8 mouse cellular contexts compared by ENCODE assay signal in the genomic region with DNA sequence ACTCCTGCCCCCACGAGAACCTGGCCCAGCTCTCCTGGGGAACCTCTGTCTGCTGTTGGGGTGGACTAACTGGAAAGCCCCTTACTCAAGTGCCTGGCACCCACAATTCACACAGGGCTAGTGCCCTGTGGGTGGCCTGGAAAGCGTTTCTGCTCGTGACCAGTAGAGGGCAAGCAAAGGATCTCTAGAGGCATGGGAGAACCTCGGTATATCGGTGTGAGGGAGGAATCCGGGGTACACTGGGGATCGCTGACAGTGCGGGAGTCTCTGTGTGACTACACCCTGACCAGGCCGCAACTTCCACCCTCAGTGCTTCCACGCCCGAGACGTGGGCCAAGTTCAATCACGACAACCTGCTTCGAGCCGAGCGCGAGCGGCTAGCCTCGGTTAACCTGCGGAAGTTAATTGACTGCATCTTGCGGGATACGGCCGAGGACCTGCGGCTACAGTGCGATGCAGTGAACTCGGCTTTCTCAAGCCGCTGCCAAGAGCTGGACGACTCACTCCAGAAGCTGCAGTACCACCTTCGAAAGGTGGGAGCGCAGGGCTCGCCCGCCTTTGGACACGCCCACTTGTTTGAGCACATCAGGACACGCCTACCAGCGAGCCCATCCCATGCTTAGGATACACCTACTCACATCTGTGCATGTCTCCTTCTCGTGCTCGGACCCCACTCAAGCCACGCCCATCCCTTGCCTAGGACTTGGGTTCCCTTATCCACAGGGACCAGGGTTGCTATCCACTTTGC. TPM values are rescaled to one million over a fixed set of nuclear protein-coding genes. Genes with fewer than 3 reads are reported as not detected.
DNase-seq lines count a peak whose midpoint lies in the region; ATAC-seq lines count a peak whose summit lies in the region.

No protein-coding gene starts in this region.

- no peak overlapping the region for H3K27ac ChIP-seq in heart, embryonic 10.5 days
- H3K27ac ChIP-seq in kidney, embryonic 14.5 days (ENCODE audit: low read depth, low read length) = no peak overlapping the region
- no peak overlapping the region for H3K27ac ChIP-seq in liver, embryonic 11.5 days (ENCODE audit: low read depth, low read length)
- no peak overlapping the region for H3K27ac ChIP-seq in stomach, embryonic 15.5 days

- ATAC-seq in kidney, embryonic 14.5 days (ENCODE audit: low FRiP score, low TSS enrichment) = peak; percentile 79
- ATAC-seq in liver, embryonic 11.5 days (replicated peaks; ENCODE audit: low FRiP score) = peak; percentile 59
- ATAC-seq in monocyte, adult 5-6 weeks (replicated peaks; ENCODE audit: insufficient number of reproducible peaks, low FRiP score, low TSS enrichment, poor library complexity, severe bottlenecking) = peak; percentile 79
- peak; percentile 66 for ATAC-seq in stomach, embryonic 15.5 days (ENCODE audit: insufficient read depth, low FRiP score, low read depth)

- peak; percentile 12 for DNase-seq in 416B (ENCODE audit: low read depth)
- DNase-seq in adrenal gland, adult (ENCODE audit: inconsistent age in 2 of 2, low spot score in 1 of 2) = peak; percentile 66 to 82
- peak; percentile 54 for DNase-seq in embryo, embryonic 11.5 days (ENCODE audit: low read depth, low spot score)
- DNase-seq in heart, embryonic 10.5 days (ENCODE audit: low spot score) = peak; percentile 92
- DNase-seq in liver, embryonic 11.5 days (ENCODE audit: low spot score) = peak; percentile 51

- no peaks in the 10 kb centered on the region for H3K36me3 ChIP-seq in heart, embryonic 10.5 days
- H3K36me3 ChIP-seq in kidney, embryonic 14.5 days (ENCODE audit: control insufficient read depth, insufficient read depth, low read length) = no peaks in the 10 kb centered on the region
- H3K36me3 ChIP-seq in liver, embryonic 11.5 days (ENCODE audit: control insufficient read depth, insufficient read depth, low read length) = no peaks in the 10 kb centered on the region
- H3K36me3 ChIP-seq in stomach, embryonic 15.5 days = no peaks in the 10 kb centered on the region

- H3K4me2 ChIP-seq in kidney, embryonic 14.5 days (replicated peaks; ENCODE audit: low read depth, low read length) = peak overlapping the region; percentile 93
- H3K4me2 ChIP-seq in liver, embryonic 11.5 days = peak overlapping the region; percentile 83
- peak overlapping the region; percentile 87 for H3K4me2 ChIP-seq in stomach, embryonic 15.5 days

- H3K27me3 ChIP-seq in heart, embryonic 10.5 days (ENCODE audit: insufficient read depth, poor library complexity, severe bottlenecking) = peaks cover 65% of the 10 kb centered on the region
- H3K27me3 ChIP-seq in kidney, embryonic 14.5 days (ENCODE audit: control insufficient read depth, insufficient read depth, low read length) = peaks cover 3% of the 10 kb centered on the region
- H3K27me3 ChIP-seq in liver, embryonic 11.5 days (replicated peaks; ENCODE audit: control insufficient read depth, insufficient read depth, low read length) = peaks cover 28% of the 10 kb centered on the region
- 0 out of 2 replicates have a peak, but pooled peaks cover 14% of the 10 kb centered on the region for H3K27me3 ChIP-seq in stomach, embryonic 15.5 days (replicated peaks)

- H3K4me1 ChIP-seq in heart, embryonic 10.5 days = peaks cover 80% of the 10 kb centered on the region
- H3K4me1 ChIP-seq in kidney, embryonic 14.5 days (ENCODE audit: control insufficient read depth, insufficient read depth, low read length) = no peaks in the 10 kb centered on the region
- peaks cover 3% of the 10 kb centered on the region; the same call in 1 of the 2 replicates for H3K4me1 ChIP-seq in liver, embryonic 11.5 days (replicated peaks; ENCODE audit: control insufficient read depth, insufficient read depth, low read length)
- peaks cover 10% of the 10 kb centered on the region; the same call in 1 of the 2 replicates for H3K4me1 ChIP-seq in stomach, embryonic 15.5 days

- no peaks in the 10 kb centered on the region for H3K9me3 ChIP-seq in heart, embryonic 10.5 days
- no peaks in the 10 kb centered on the region for H3K9me3 ChIP-seq in kidney, embryonic 14.5 days (ENCODE audit: control insufficient read depth, low read length)
- H3K9me3 ChIP-seq in liver, embryonic 11.5 days (ENCODE audit: control insufficient read depth, low read length) = no peaks in the 10 kb centered on the region
- no peaks in the 10 kb centered on the region for H3K9me3 ChIP-seq in stomach, embryonic 15.5 days

- WGBS in heart, embryonic 10.5 days = 2% methylated on average over 38 of the region's 38 CpGs
- WGBS in kidney, embryonic 14.5 days = 1% methylated on average over 38 of the region's 38 CpGs
- 4% methylated on average over 38 of the region's 38 CpGs for WGBS in liver, embryonic 11.5 days
- WGBS in stomach, embryonic 15.5 days = 2% methylated on average over 38 of the region's 38 CpGs

- peak overlapping the region; percentile 37 for H3K9ac ChIP-seq in kidney, embryonic 14.5 days (ENCODE audit: low read depth, low read length)
- no peak overlapping the region for H3K9ac ChIP-seq in liver, embryonic 11.5 days (ENCODE audit: low read depth, low read length)
- H3K9ac ChIP-seq in stomach, embryonic 15.5 days = peak overlapping the region; percentile 13; the same call in 1 of the 2 replicates

- H3K4me3 ChIP-seq in heart, embryonic 10.5 days = peak overlapping the region; percentile 59
- peak overlapping the region; percentile 40 for H3K4me3 ChIP-seq in kidney, embryonic 14.5 days (ENCODE audit: low read length)
- peak overlapping the region; percentile 47 for H3K4me3 ChIP-seq in liver, embryonic 11.5 days (ENCODE audit: low read depth, low read length)
- H3K4me3 ChIP-seq in stomach, embryonic 15.5 days (replicated peaks) = peak overlapping the region; percentile 42

RNA-seq across cellular contexts. Expression of gene Tekt4, which starts 20.1 kb away (rescaled TPM):
- polyA plus RNA-seq in heart, embryonic 10.5 days (2016; fragmentation: Nextera tagmentation; extraction: Ambion mirVana) = 0.55 and 0.84 TPM in 2 replicates
- polyA plus RNA-seq in kidney, embryonic 14.5 days (2014; fragmentation: Nextera tagmentation; extraction: Ambion mirVana) = not detected in 2 replicates
- polyA plus RNA-seq in liver, embryonic 11.5 days (2014; fragmentation: Nextera tagmentation; extraction: Ambion mirVana) = not detected in 2 replicates
- not detected in 3 replicates for total RNA-seq in monocyte, adult 5-6 weeks (2017)
- 0.12 and 0.31 TPM in 2 replicates for polyA plus RNA-seq in stomach, embryonic 15.5 days (2015; fragmentation: Nextera tagmentation; extraction: Ambion mirVana)

RNA-seq across cellular contexts. Expression of gene Sstr5, which starts 22.6 kb away (rescaled TPM):
- 1.1 and 1.5 TPM in 2 replicates for polyA plus RNA-seq in heart, embryonic 10.5 days (2016; fragmentation: Nextera tagmentation; extraction: Ambion mirVana)
- polyA plus RNA-seq in kidney, embryonic 14.5 days (2014; fragmentation: Nextera tagmentation; extraction: Ambion mirVana) = not detected in 2 replicates
- not detected in 2 replicates for polyA plus RNA-seq in liver, embryonic 11.5 days (2014; fragmentation: Nextera tagmentation; extraction: Ambion mirVana)
- not detected in 3 replicates for total RNA-seq in monocyte, adult 5-6 weeks (2017)
- polyA plus RNA-seq in stomach, embryonic 15.5 days (2015; fragmentation: Nextera tagmentation; extraction: Ambion mirVana) = 0.32 and 0.37 TPM in 2 replicates

RNA-seq across cellular contexts. Expression of gene Cacna1h, which starts 40.9 kb away (rescaled TPM):
- 11.1 and 11.8 TPM in 2 replicates for polyA plus RNA-seq in heart, embryonic 10.5 days (2016; fragmentation: Nextera tagmentation; extraction: Ambion mirVana)
- polyA plus RNA-seq in kidney, embryonic 14.5 days (2014; fragmentation: Nextera tagmentation; extraction: Ambion mirVana) = 3.0 and 4.0 TPM in 2 replicates
- polyA plus RNA-seq in liver, embryonic 11.5 days (2014; fragmentation: Nextera tagmentation; extraction: Ambion mirVana) = 2.6 and 3.2 TPM in 2 replicates
- total RNA-seq in monocyte, adult 5-6 weeks (2017) = 0.48 to 0.97 TPM in 2 of 3 replicates, not detected in the other
- 5.1 and 5.6 TPM in 2 replicates for polyA plus RNA-seq in stomach, embryonic 15.5 days (2015; fragmentation: Nextera tagmentation; extraction: Ambion mirVana)

Comparison
In these comparisons a context has a peak if more than half of its experiments do, and no peak if none do; other contexts are left out.
1. DNase-seq: peak in every context shown above with its lines; median percentile 92 in heart, embryonic 10.5 days; 74 in adrenal gland, adult; 54 in embryo, embryonic 11.5 days; 51 in liver, embryonic 11.5 days; 12 in 416B.